Mouse (Mus musculus) v-Abl transformed pro-B cells (cell line): ENCODE results near the gene Gfra1.

ENCODE experiments used
- in situ Hi-C, 2 experiments: fragments of 400-800 bp; cut with MboI; formaldehyde crosslinking; loops; one replicate each; pipeline ENCODE4 v1.15.1; 2025; ENCODE audit not compliant: unreplicated experiment in 2 of 2

The Gfra1 gene

GRCm38 (mm10) chr19:58271815-58272214 is 183.9 kb downstream of the Gfra1 start:
- in situ Hi-C loops: no loop called here

DNA sequence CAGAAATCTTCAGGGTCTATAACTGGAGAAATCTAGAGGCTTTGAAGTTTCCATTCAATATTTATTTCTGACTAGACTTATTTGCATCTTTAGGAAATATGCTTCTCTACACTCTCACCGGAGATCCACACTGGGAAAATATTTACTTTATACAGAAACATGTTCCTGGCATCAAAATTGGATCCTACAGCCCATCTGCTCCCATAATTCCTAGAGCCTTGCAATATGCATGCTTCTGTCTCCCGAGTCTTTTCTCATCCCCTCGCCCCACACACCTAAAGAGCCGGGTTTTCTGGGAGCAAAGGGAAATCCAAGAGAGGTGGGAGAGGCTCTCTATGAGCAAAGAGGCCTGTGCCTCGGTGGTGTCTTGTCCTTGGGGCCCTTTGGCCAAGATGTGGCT is 184.9 kb downstream of the Gfra1 start:
- in situ Hi-C loops: no loop called here

DNA sequence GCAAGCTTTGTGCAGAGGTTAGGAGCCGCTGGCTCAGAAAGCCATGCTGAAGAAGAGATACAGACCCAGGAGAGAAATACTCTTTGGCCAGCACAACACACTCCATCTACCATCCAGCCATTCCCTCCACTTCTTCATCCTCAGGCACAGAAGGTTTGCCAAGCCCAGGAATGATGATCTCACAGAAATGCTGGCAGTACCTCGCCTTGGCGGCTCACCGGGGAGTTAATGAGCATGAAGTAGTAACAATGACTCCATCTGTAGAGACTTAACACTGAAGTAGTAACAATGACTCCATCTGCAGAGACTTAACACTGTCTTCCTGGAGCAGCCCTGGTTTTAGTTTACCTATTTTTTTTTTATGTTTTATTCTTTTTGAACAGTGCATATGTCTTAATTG is 187.2 kb downstream of the Gfra1 start:
- in situ Hi-C loops: no loop called here

GRCm38 (mm10) chr19:58266600-58266999 is 189.1 kb downstream of the Gfra1 start:
- in situ Hi-C loops: no loop called here

- in situ Hi-C loops: no loop called here
Measured at GRCm38 (mm10) chr19:58260934-58261333, 194.8 kb downstream of the Gfra1 start.

DNA sequence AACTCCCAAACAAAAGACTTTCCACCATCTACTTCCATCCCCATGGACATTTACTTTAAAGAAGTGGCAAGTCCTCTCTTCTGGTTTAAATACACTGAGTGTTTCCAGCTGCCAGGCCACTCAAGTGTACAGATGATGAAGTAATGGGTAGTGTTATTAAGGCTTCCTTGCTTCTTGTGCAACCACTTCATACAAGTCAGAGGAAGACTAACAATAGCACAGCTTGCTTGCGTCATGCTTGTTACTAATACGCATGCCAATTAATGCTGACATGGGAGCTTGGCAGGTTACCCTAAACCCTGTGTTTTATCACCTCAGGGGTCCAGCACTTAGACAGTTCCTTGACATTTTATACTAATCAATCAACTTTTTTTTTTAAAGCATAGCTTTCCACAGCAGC is 196.5 kb downstream of the Gfra1 start:
- in situ Hi-C loops: no loop called here

- in situ Hi-C loops: no loop called here
Measured at GRCm38 (mm10) chr19:58256485-58256884, 199.2 kb downstream of the Gfra1 start.

- in situ Hi-C loops: no loop called here
Measured at GRCm38 (mm10) chr19:58255394-58255793, 200.3 kb downstream of the Gfra1 start.

DNA sequence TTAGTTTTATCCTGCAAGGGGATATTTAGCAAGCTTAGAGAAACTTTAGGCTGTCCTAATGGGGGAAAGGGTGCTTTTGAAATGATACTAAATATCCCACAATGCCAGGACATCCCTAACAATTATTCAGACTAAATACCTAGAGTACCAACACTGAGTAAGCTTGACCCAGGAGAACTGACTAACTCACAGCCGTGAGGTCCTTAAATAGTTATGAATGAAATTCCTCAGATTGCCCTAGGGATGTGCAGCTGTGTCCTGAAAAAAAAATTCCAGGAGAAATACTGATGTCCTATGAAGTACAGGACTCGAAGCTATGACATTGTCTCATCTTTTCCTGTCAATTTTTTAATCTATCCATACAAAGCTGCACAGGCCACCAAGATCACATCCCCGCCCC is 201.5 kb downstream of the Gfra1 start:
- in situ Hi-C loops: no loop called here

- in situ Hi-C loops: no loop called here
Measured at GRCm38 (mm10) chr19:58251698-58252097, 204.0 kb downstream of the Gfra1 start.

- in situ Hi-C loops: no loop called here
Measured at GRCm38 (mm10) chr19:58251095-58251494, 204.6 kb downstream of the Gfra1 start.

- in situ Hi-C loops: no loop called here
Measured at GRCm38 (mm10) chr19:58250237-58250636, 205.5 kb downstream of the Gfra1 start.

- in situ Hi-C loops: no loop called here
Measured at GRCm38 (mm10) chr19:58244148-58244547, 211.6 kb downstream of the Gfra1 start.

DNA sequence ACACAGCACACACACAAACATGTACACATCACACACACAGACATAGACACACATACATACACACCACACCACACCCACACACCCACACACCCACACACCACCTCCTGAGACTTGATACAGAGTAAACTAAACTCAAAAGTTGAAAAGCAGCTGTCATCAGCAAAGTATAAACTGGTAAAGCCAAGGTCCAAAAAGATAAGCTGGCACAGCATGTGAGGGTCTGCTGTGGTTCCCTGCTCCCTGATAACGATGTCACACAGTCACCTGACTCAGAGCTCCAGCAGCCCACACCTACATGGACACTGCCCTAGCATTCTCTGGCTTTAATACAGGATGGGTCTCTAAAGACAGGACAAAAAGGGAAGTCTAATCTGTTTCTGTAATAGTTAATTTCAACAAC is 212.1 kb downstream of the Gfra1 start:
- in situ Hi-C loops: no loop called here

- in situ Hi-C loops: no loop called here
Measured at GRCm38 (mm10) chr19:58238325-58238724, 217.4 kb downstream of the Gfra1 start.

DNA sequence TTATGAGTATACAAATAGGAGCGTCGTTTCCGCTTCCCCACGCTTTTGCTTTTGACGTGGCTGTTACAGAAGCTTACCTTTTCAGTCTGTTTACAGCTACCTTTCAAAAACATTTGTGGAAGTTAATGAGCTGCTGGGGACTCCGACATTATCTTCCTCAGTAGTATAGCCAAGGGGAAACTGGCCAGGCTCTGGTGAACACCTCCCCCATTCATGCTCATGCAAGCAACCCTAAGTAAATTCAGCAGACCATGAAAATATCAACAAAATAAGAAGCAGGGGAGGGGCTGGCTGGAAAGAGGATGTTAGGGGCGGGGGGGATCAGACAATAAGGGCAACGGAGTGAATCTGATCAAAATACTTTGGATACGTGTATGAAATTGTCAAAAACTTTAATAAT is 228.0 kb downstream of the Gfra1 start:
- in situ Hi-C loops: no loop called here

DNA sequence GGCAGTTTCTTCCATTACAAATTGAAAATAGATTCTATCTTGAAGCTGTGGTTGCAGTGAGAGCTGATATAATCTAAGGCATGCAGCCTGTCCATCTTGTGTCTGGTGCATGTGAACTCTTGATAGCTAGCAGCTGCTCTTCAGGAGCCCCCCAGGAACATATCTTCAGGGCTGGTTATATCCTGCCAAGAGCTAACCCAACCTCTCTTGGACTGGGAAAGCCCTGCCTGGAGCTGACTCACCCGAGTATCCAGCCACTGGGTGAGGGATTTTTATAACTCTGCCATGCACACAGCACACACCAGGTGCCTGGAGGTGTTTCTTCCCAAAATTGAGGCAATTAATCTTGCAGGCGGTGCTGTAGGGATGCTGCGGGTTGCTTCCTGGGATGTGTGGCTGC is 228.8 kb downstream of the Gfra1 start:
- in situ Hi-C loops: no loop called here

DNA sequence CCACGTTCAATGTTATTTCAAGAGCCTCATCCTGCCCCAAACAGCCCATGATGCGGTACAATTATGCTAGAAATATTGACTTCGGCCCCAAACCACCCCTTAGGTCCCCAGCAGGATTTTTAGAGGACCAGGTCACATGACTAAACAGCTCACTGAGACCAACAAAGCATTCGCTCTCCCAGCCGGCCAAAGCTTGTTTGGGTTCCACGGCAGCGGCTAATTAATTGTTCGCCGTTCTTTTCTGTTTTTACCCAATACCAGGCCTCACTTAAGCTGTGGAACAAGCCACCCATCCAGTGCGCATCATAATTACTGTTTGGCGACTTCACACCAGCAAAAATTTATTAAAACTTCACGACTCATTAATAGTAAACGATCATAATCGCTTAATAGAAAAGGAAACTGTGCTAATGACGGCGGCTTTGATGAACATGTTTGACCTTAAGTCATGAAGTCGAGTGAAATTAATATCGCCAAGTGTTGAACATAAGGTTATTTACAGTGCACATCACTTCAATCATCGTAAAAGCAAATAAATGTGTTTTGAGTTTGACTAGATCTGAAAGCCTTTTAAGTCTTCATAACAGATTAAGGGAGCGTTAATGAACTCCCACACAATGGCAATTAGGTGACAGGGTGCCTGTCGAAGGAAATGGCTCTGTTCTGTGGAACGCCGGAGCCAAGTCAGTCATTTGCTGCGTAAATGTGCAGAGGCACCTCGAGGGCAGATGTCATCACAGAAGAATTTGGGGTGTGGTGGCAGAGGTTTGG is 235.5 kb downstream of the Gfra1 start:
- in situ Hi-C loops: no loop called here

DNA sequence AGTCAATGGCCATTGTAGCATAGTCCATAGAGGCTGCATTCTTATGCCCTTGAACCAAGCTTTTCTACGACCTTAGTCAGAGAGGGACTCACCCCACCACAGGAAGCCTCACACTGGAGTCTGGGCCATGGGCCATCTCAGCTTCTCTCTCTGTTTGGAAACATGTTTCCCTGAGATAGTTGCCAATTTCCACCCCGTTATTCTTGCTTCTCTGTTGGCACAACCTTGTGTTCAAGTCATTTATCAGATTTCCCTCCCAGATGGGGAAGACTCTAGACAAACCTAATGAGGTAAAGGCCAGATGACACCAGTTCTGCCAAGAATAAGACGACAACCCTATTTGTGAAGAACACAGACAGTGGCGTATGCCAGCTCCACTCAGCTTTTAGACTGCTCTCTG is 238.1 kb downstream of the Gfra1 start:
- in situ Hi-C loops: no loop called here

DNA sequence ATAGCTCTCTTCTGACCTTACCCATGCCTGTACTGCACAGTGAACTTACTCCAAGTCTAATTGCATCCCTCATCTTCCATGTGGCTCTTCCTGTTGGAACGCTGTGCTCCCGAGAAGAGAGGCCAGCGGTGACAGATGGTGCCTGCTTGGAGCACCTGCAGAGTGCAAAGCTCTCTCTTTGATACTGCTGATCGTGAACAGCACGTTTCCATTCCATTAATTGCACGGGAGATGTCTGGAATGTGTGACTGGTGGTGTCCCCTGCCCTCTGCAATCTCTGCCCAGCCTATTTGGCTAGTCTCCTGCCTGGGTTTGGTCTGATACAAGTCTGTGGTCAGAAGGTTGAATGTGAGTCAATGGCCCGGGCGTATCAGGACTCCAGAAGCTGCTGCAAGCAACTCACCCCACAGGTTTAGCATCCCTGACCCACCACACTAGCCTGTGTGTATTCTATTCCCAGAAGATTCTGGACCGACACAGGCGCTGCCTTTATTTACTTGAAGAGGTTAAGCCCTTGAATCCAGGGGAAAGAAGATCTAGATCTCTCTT is 249.1 kb downstream of the Gfra1 start:
- in situ Hi-C loops: no loop called here

- in situ Hi-C loops: no loop called here
Measured at GRCm38 (mm10) chr19:58205470-58205869, 250.2 kb downstream of the Gfra1 start.

GRCm38 (mm10) chr19:58202627-58203026 is 253.1 kb downstream of the Gfra1 start:
- in situ Hi-C loops: no loop called here

- in situ Hi-C loops: no loop called here
Measured at GRCm38 (mm10) chr19:58199679-58200078, 256.0 kb downstream of the Gfra1 start.
